Mouse (Mus musculus) liver, embryonic 12.5 days (tissue): Measurements from ENCODE around the gene Mrpl41. TPM values are rescaled to one million over a fixed set of nuclear protein-coding genes. Genes with fewer than 3 reads are reported as not detected.

Experiments
- ATAC-seq: fragments of 200-750 bp; cut with Nextera tagmentation; 2 replicates; pipeline ENCODE4 v1.8.0; 2017; ENCODE audit warnings: moderate number of reproducible peaks, mild to moderate bottlenecking, moderate library complexity
- H3K27ac ChIP-seq: fragments of 300-500 bp; sonication (generic); 2 replicates; pipeline ENCODE4 v1.5.1; 2016; ENCODE audit warnings: mild to moderate bottlenecking
- H3K27me3 ChIP-seq: fragments of 300-500 bp; sonication (generic); replicated peaks from 2 replicates; pipeline ENCODE4 v1.6.1; 2016; ENCODE audit warnings: mild to moderate bottlenecking, moderate library complexity
- H3K36me3 ChIP-seq: fragments of 300-500 bp; sonication (generic); 2 replicates; pipeline ENCODE4 v1.6.1; 2016; ENCODE audit warnings: mild to moderate bottlenecking, moderate library complexity
- H3K4me1 ChIP-seq: fragments of 300-500 bp; sonication (generic); 2 replicates; pipeline ENCODE4 v1.6.1; 2016
- H3K4me2 ChIP-seq: fragments of 300-500 bp; sonication (generic); 2 replicates; pipeline ENCODE4 v1.6.1; 2016; ENCODE audit warnings: mild to moderate bottlenecking, moderate library complexity
- H3K4me3 ChIP-seq: fragments of 300-500 bp; sonication (generic); 2 replicates; pipeline ENCODE4 v1.5.1; 2016; ENCODE audit warnings: mild to moderate bottlenecking, moderate library complexity
- H3K9ac ChIP-seq: fragments of 300-500 bp; sonication (generic); 2 replicates; pipeline ENCODE4 v1.6.1; 2016; ENCODE audit warnings: mild to moderate bottlenecking, moderate library complexity
- H3K9me3 ChIP-seq: fragments of 300-500 bp; sonication (generic); replicated peaks from 2 replicates; pipeline ENCODE4 v1.6.1; 2016; ENCODE audit warnings: mild to moderate bottlenecking, moderate library complexity
- WGBS: fragments of 180-500 bp; shearing (Covaris S2); methylation state at CpG from one replicate; pipeline ENCODE4 v1.1.7; 2016; ENCODE audit not compliant: insufficient replicate concordance; 5-methylcytosine and 5-hydroxymethylcytosine counted together
- polyA plus RNA-seq: library from polyadenylated mRNA; unstranded; fragments of >200 nt; fragmentation: Nextera tagmentation; extraction: Ambion mirVana; gene quantifications from 2 replicates; pipeline ENCODE4 v1.2.1, GENCODE M21; 2016

Mrpl41 gene
- 109 and 113 TPM in 2 replicates for polyA plus RNA-seq

- Histone ChIP-seq H3K9me3 (no peaks in the 10 kb centered on the region), H3K27me3 (no peaks in the 10 kb centered on the region), H3K9ac (peak within 1 kb of the TSS; percentile 89), H3K4me1 (peaks cover 49% of the 10 kb centered on the region), H3K4me2 (peak within 1 kb of the TSS; percentile 94), H3K27ac (peak within 1 kb of the TSS; percentile 98), H3K4me3 (peak within 1 kb of the TSS; percentile 89), H3K36me3 (peaks cover 46% of the 10 kb centered on the region)
- WGBS, result 1% methylated on average over 64 of the region's 64 CpGs
- ATAC-seq, result peak; percentile 96
Measured at GRCm38 (mm10) chr2:24974906-24975703, at the start of gene Mrpl41. Mrpl41 (minus strand) TSS chr2:24975098.

GRCm38 (mm10) chr2:25022678-25023077 is 47.8 kb upstream of the Mrpl41 start:
- no peaks in the 10 kb centered on the region for H3K9me3 ChIP-seq
- WGBS, result 73% methylated on average over 1 of the region's 1 CpGs
- H3K4me3 ChIP-seq, result no peak overlapping the region
- H3K27me3 ChIP-seq, result no peaks in the 10 kb centered on the region
- H3K4me1 ChIP-seq, result peaks cover 10% of the 10 kb centered on the region
- ATAC-seq, result no peak
- peaks cover 54% of the 10 kb centered on the region for H3K36me3 ChIP-seq
- no peak overlapping the region for H3K4me2 ChIP-seq
- no peak overlapping the region for H3K9ac ChIP-seq
- no peak overlapping the region for H3K27ac ChIP-seq

GRCm38 (mm10) chr2:25008250-25008649 is 33.4 kb upstream of the Mrpl41 start:
- Histone ChIP-seq H3K4me3 (no peak overlapping the region), H3K27me3 (no peaks in the 10 kb centered on the region), H3K4me2 (no peak overlapping the region), H3K9me3 (no peaks in the 10 kb centered on the region), H3K27ac (no peak overlapping the region), H3K36me3 (peaks cover 42% of the 10 kb centered on the region), H3K9ac (no peak overlapping the region), H3K4me1 (no peaks in the 10 kb centered on the region)
- no peak for ATAC-seq

- 78% methylated on average over 1 of the region's 1 CpGs for WGBS
- Histone ChIP-seq H3K9me3 (no peaks in the 10 kb centered on the region), H3K4me3 (no peak overlapping the region), H3K27me3 (no peaks in the 10 kb centered on the region), H3K9ac (no peak overlapping the region), H3K4me2 (no peak overlapping the region), H3K36me3 (peaks cover 48% of the 10 kb centered on the region), H3K4me1 (no peaks in the 10 kb centered on the region), H3K27ac (no peak overlapping the region)
- no peak for ATAC-seq
Measured at GRCm38 (mm10) chr2:25006767-25007166, 31.9 kb upstream of the Mrpl41 start.

- Histone ChIP-seq H3K27ac (no peak overlapping the region), H3K36me3 (peaks cover 55% of the 10 kb centered on the region), H3K4me2 (no peak overlapping the region), H3K9ac (no peak overlapping the region), H3K4me3 (no peak overlapping the region), H3K27me3 (no peaks in the 10 kb centered on the region), H3K9me3 (no peaks in the 10 kb centered on the region), H3K4me1 (peaks cover 2% of the 10 kb centered on the region; the same call in 1 of the 2 replicates)
- WGBS, result 84% methylated on average over 9 of the region's 9 CpGs
- no peak for ATAC-seq
Measured at GRCm38 (mm10) chr2:25003946-25004786, 29.3 kb upstream of the Mrpl41 start.

- no peaks in the 10 kb centered on the region for H3K9me3 ChIP-seq
- H3K9ac ChIP-seq, result no peak overlapping the region
- H3K4me1 ChIP-seq, result peaks cover 2% of the 10 kb centered on the region; the same call in 1 of the 2 replicates
- no peak for ATAC-seq
- peaks cover 76% of the 10 kb centered on the region for H3K36me3 ChIP-seq
- no peaks in the 10 kb centered on the region for H3K27me3 ChIP-seq
- no peak overlapping the region for H3K4me3 ChIP-seq
- H3K27ac ChIP-seq, result no peak overlapping the region
- 82% methylated on average over 3 of the region's 3 CpGs for WGBS
- H3K4me2 ChIP-seq, result no peak overlapping the region
Measured at GRCm38 (mm10) chr2:25000544-25001235, 25.8 kb upstream of the Mrpl41 start.

GRCm38 (mm10) chr2:24996471-24996870 is 21.6 kb upstream of the Mrpl41 start:
- H3K4me1 ChIP-seq, result peaks cover 2% of the 10 kb centered on the region; the same call in 1 of the 2 replicates
- H3K36me3 ChIP-seq, result peaks cover 59% of the 10 kb centered on the region
- 86% methylated on average over 2 of the region's 2 CpGs for WGBS
- H3K9ac ChIP-seq, result no peak overlapping the region
- H3K27me3 ChIP-seq, result no peaks in the 10 kb centered on the region
- ATAC-seq, result no peak
- H3K4me3 ChIP-seq, result no peak overlapping the region
- no peak overlapping the region for H3K4me2 ChIP-seq
- H3K9me3 ChIP-seq, result no peaks in the 10 kb centered on the region
- no peak overlapping the region for H3K27ac ChIP-seq

- ATAC-seq, result no peak
- H3K4me3 ChIP-seq, result no peak overlapping the region
- no peaks in the 10 kb centered on the region for H3K27me3 ChIP-seq
- no peak overlapping the region for H3K27ac ChIP-seq
- peaks cover 59% of the 10 kb centered on the region for H3K36me3 ChIP-seq
- no peaks in the 10 kb centered on the region for H3K9me3 ChIP-seq
- 90% methylated on average over 6 of the region's 6 CpGs for WGBS
- H3K4me1 ChIP-seq, result no peaks in the 10 kb centered on the region
- H3K4me2 ChIP-seq, result no peak overlapping the region
- H3K9ac ChIP-seq, result no peak overlapping the region
Measured at GRCm38 (mm10) chr2:24995332-24995731, 20.4 kb upstream of the Mrpl41 start.

- H3K4me3 ChIP-seq, result no peak overlapping the region
- no peak for ATAC-seq
- peaks cover 81% of the 10 kb centered on the region for H3K36me3 ChIP-seq
Measured at GRCm38 (mm10) chr2:24987762-24988161, 12.9 kb upstream of the Mrpl41 start.

GRCm38 (mm10) chr2:24976960-24977359 is 2.1 kb upstream of the Mrpl41 start:
- H3K36me3 ChIP-seq, result peaks cover 46% of the 10 kb centered on the region
- H3K4me2 ChIP-seq, result peak overlapping the region; percentile 94
- peak; percentile 69 for ATAC-seq
- no peaks in the 10 kb centered on the region for H3K27me3 ChIP-seq
- H3K4me3 ChIP-seq, result peak overlapping the region; percentile 89
- no peaks in the 10 kb centered on the region for H3K9me3 ChIP-seq
- peaks cover 49% of the 10 kb centered on the region for H3K4me1 ChIP-seq
- peak overlapping the region; percentile 89 for H3K9ac ChIP-seq
- 19% methylated on average over 5 of the region's 5 CpGs for WGBS
- H3K27ac ChIP-seq, result peak overlapping the region; percentile 98

More at GRCm38 (mm10) chr2:24987762-24988161, 12.9 kb upstream of the Mrpl41 start:
- Histone ChIP-seq H3K4me1 (no peaks in the 10 kb centered on the region), H3K4me2 (no peak overlapping the region), H3K9ac (no peak overlapping the region), H3K27me3 (no peaks in the 10 kb centered on the region), H3K27ac (no peak overlapping the region), H3K9me3 (no peaks in the 10 kb centered on the region)
- WGBS, result 57% methylated on average over 2 of the region's 2 CpGs

- Histone ChIP-seq H3K27ac (peak within 1 kb of the TSS; percentile 98), H3K9me3 (no peaks in the 10 kb centered on the region), H3K4me2 (peak within 1 kb of the TSS; percentile 94), H3K27me3 (no peaks in the 10 kb centered on the region), H3K4me3 (peak within 1 kb of the TSS; percentile 89), H3K9ac (peak within 1 kb of the TSS; percentile 89), H3K36me3 (peaks cover 46% of the 10 kb centered on the region), H3K4me1 (peaks cover 49% of the 10 kb centered on the region)
- peak; percentile 68 for ATAC-seq
- WGBS, result 2% methylated on average over 16 of the region's 16 CpGs
Measured at GRCm38 (mm10) chr2:24975704-24976297, 903 bp upstream of the Mrpl41 start, which contains the start of gene Pnpla7. Pnpla7 (plus strand) TSS chr2:24976033.
